Mouse (Mus musculus) embryonic facial prominence, embryonic 13.5 days (tissue): ENCODE measurements around the gene Crebl2. TPM values are rescaled to one million over a fixed set of nuclear protein-coding genes. Genes with fewer than 3 reads are reported as not detected.
A peak's percentile ranks its signal among the peaks of the same experiment; 100 is the strongest.

Experiments
- ATAC-seq: fragments of 200-750 bp; cut with Nextera tagmentation; 2 replicates; pipeline ENCODE4 v1.8.0; 2017; ENCODE audit warnings: low read depth; ENCODE audit not compliant: insufficient number of reproducible peaks, insufficient read depth, low FRiP score, low TSS enrichment
- H3K27ac ChIP-seq: fragments of 300-500 bp; sonication (generic); 2 replicates; pipeline ENCODE4 v1.5.1; 2015; ENCODE audit warnings: moderate library complexity, mild to moderate bottlenecking, inconsistent platforms
- H3K27me3 ChIP-seq: fragments of 300-500 bp; sonication (generic); 2 replicates; pipeline ENCODE4 v1.6.1; 2015; ENCODE audit warnings: mild to moderate bottlenecking, inconsistent platforms
- H3K36me3 ChIP-seq: fragments of 300-500 bp; sonication (generic); 2 replicates; pipeline ENCODE4 v1.6.1; 2015; ENCODE audit warnings: mild to moderate bottlenecking, inconsistent platforms
- H3K4me1 ChIP-seq: fragments of 300-500 bp; sonication (generic); 2 replicates; pipeline ENCODE4 v1.6.1; 2015; ENCODE audit warnings: inconsistent platforms
- H3K4me2 ChIP-seq: fragments of 300-500 bp; sonication (generic); 2 replicates; pipeline ENCODE4 v1.6.1; 2015; ENCODE audit warnings: moderate library complexity, mild to moderate bottlenecking, inconsistent platforms
- H3K4me3 ChIP-seq: fragments of 300-500 bp; sonication (generic); 2 replicates; pipeline ENCODE4 v1.5.1; 2015; ENCODE audit warnings: mild to moderate bottlenecking, inconsistent platforms
- H3K9ac ChIP-seq: fragments of 300-500 bp; sonication (generic); 2 replicates; pipeline ENCODE4 v1.6.1; 2015; ENCODE audit warnings: mild to moderate bottlenecking, inconsistent platforms
- H3K9me3 ChIP-seq: fragments of 300-500 bp; sonication (generic); 2 replicates; pipeline ENCODE4 v1.6.1; 2016; ENCODE audit warnings: inconsistent platforms
- WGBS: fragments of 180-500 bp; shearing (Covaris S2); methylation state at CpG from one replicate; pipeline ENCODE4 v1.1.7; 2015; ENCODE audit warnings: mixed read lengths; 5-methylcytosine and 5-hydroxymethylcytosine counted together
- polyA plus RNA-seq: library from polyadenylated mRNA; unstranded; fragments of >200 nt; fragmentation: Nextera tagmentation; extraction: Ambion mirVana; gene quantifications from 2 replicates; pipeline ENCODE4 v1.2.1, GENCODE M21; 2015

Crebl2 gene
- polyA plus RNA-seq, 1 experiment from 2014 or later: 3.2 TPM

DNA sequence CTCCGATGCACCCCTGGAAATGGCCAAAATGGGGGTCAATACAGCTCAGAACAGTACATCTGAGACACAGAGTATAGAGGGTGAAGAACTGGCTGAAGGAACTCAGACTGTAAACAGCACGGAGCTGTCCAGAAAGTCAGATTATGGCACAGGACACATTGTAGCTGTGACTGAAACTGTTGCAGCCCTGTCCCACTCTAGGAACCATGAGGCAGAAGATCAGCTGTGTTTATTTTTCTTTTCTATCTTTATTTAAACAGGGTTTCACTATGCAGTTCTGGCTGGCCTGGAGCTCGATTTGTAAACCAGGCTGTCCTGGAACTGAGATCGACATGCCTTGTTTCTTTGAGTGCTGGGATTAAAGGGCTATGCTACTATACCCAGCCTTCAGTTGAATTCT lies 30.3 kb downstream of the Crebl2 start:
- Histone ChIP-seq H3K4me3 (no peak overlapping the region), H3K9ac (no peak overlapping the region), H3K27ac (no peak overlapping the region), H3K9me3 (no peaks in the 10 kb centered on the region), H3K36me3 (no peaks in the 10 kb centered on the region), H3K4me2 (no peak overlapping the region), H3K27me3 (no peaks in the 10 kb centered on the region), H3K4me1 (peaks cover 11% of the 10 kb centered on the region)
- 78% methylated on average over 4 of the region's 4 CpGs for WGBS
- ATAC-seq: no peak

- Histone ChIP-seq H3K9ac (no peak overlapping the region), H3K27me3 (no peaks in the 10 kb centered on the region), H3K4me1 (peaks cover 11% of the 10 kb centered on the region), H3K36me3 (no peaks in the 10 kb centered on the region), H3K27ac (no peak overlapping the region), H3K9me3 (no peaks in the 10 kb centered on the region), H3K4me2 (no peak overlapping the region), H3K4me3 (no peak overlapping the region)
- 81% methylated on average over 12 of the region's 12 CpGs for WGBS
- no peak for ATAC-seq
Observed at GRCm38 (mm10) chr6:134861386-134861785, 31.4 kb downstream of the Crebl2 start.

DNA sequence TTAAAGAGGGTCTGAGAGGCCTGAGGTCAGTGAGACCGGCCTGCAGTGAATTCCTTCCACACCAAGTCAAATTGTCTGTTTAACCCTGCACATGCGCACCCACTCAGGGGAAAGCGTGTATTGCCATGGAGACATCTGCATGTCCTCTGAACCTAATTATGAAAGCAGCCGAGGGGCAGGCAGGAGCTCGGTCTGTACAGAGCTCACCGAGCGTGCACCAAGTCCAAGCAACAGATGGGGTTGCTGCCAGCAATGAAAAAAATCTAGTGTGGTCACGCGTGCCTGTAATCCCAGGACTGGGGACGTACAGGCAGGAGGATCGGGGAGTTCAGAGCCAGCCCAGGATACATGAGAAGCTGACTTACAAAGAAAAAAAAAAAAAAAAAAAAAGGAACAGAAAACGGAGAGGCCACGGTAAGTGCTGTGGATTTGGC lies 32.7 kb downstream of the Crebl2 start:
- Histone ChIP-seq H3K4me3 (peak overlapping the region; percentile 33), H3K36me3 (0 out of 2 replicates have a peak, but pooled peaks cover 3% of the 10 kb centered on the region), H3K9me3 (no peaks in the 10 kb centered on the region), H3K27me3 (no peaks in the 10 kb centered on the region), H3K9ac (peak overlapping the region; percentile 62), H3K4me1 (peaks cover 11% of the 10 kb centered on the region), H3K27ac (peak overlapping the region; percentile 78), H3K4me2 (peak overlapping the region; percentile 60)
- WGBS: 8% methylated on average over 13 of the region's 13 CpGs
- ATAC-seq: peak; percentile 73

DNA sequence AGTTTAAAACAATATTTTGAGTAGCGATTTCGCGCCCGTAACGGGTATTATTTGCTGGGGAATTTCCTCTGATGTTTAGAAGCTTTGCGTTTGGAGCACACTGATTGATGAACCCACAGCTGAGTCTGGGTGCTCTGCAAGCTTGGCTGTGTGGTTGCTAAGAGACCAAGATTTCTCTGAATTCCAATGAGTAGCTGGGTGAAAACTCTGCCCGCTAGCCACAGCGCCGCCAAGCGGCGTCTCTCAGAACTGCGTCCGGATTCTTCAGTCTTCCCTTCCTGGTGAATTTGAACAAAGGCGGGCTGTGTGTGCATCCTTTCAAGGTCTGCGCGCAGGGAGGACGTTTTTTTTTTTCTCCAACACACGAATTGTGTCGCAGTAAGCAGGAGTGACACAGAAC lies 33.2 kb downstream of the Crebl2 start:
- peak overlapping the region; percentile 62; the same call in 1 of the 2 replicates for H3K9ac ChIP-seq
- peak; percentile 76 for ATAC-seq

DNA sequence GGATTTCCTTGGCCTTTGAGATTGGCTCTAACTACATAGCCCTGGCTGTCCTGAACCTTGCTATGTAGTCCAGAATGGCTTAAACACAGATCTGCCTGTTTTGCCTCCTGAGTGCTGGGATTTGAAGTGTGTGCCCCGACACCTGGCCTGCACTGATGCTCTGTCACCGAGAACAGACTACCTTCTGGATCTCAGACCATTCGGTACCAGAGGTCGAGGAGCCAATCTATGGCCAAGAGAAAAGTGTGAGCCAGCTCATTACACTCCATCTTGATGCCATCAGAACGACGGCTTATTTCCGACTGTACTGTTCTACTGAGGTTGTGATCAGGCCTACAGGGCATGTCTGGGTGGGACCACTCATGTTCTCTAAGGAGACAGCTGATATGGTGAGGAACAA lies 36.2 kb downstream of the Crebl2 start:
- Histone ChIP-seq H3K4me3 (no peak overlapping the region), H3K36me3 (peaks cover 24% of the 10 kb centered on the region), H3K27me3 (no peaks in the 10 kb centered on the region), H3K4me1 (peaks cover 11% of the 10 kb centered on the region), H3K9me3 (no peaks in the 10 kb centered on the region), H3K9ac (no peak overlapping the region), H3K27ac (no peak overlapping the region), H3K4me2 (no peak overlapping the region)
- WGBS: 90% methylated on average over 7 of the region's 7 CpGs
- no peak for ATAC-seq

More for the DNA sequence above, 33.2 kb downstream of the Crebl2 start:
- Histone ChIP-seq H3K9me3 (no peaks in the 10 kb centered on the region), H3K27ac (peak overlapping the region; percentile 78), H3K4me1 (peaks cover 11% of the 10 kb centered on the region), H3K4me2 (peak overlapping the region; percentile 60), H3K4me3 (peak overlapping the region; percentile 33), H3K27me3 (no peaks in the 10 kb centered on the region), H3K36me3 (0 out of 2 replicates have a peak, but pooled peaks cover 5% of the 10 kb centered on the region)
- 1% methylated on average over 19 of the region's 19 CpGs for WGBS

DNA sequence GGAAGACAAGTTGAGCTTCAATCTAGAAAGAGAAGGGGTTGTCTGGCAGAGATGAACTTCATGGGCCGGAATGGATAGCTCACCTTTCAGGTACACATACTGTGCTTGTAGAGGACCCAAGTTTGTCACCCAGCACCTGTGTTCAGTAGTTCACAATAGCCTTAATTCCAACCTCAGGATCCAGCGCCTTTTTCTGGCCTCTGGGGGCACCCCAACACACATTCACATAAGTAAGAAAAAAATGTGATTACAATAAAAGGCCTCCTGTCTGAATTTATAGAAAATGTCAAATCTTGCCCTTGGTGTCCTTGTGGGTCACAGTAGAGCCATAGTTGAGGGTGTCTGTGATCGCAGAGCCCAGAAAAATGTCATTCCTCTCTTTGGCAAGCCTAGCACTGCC lies 37.4 kb downstream of the Crebl2 start:
- H3K36me3 ChIP-seq: peaks cover 24% of the 10 kb centered on the region
- no peaks in the 10 kb centered on the region for H3K27me3 ChIP-seq
- peaks cover 5% of the 10 kb centered on the region for H3K4me1 ChIP-seq
- H3K9ac ChIP-seq: no peak overlapping the region
- H3K4me3 ChIP-seq: no peak overlapping the region
- no peak overlapping the region for H3K27ac ChIP-seq
- ATAC-seq: no peak
- 96% methylated on average over 3 of the region's 3 CpGs for WGBS
- no peaks in the 10 kb centered on the region for H3K9me3 ChIP-seq
- no peak overlapping the region for H3K4me2 ChIP-seq

- H3K9ac ChIP-seq: no peak overlapping the region
- H3K4me1 ChIP-seq: no peaks in the 10 kb centered on the region
- H3K27me3 ChIP-seq: no peaks in the 10 kb centered on the region
- H3K4me3 ChIP-seq: no peak overlapping the region
- H3K27ac ChIP-seq: no peak overlapping the region
- H3K4me2 ChIP-seq: no peak overlapping the region
- H3K9me3 ChIP-seq: no peaks in the 10 kb centered on the region
- ATAC-seq: no peak
- WGBS: 90% methylated on average over 12 of the region's 12 CpGs
- peaks cover 24% of the 10 kb centered on the region for H3K36me3 ChIP-seq
Observed at GRCm38 (mm10) chr6:134870209-134870742, 40.3 kb downstream of the Crebl2 start.

DNA sequence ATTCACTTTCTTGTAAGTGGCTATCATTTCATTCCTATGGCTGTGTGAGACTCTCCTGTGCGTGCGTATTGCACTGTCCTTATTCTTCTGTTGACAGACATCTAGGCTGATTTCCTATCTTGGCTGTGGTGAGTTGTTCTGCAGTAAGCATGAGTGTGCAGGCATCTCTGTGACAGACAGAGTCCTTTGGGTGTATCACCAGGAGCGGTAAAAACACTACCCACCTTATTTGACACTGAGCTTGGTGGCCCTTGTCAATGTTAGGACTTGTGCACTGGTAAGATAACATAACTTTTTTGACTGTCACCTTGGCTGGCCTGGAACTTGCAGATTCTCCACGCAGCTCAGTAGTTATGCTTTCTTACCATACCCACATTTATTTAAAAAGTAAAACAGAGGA lies 40.9 kb downstream of the Crebl2 start:
- no peak for ATAC-seq
- Histone ChIP-seq H3K4me2 (no peak overlapping the region), H3K36me3 (peaks cover 24% of the 10 kb centered on the region), H3K4me3 (no peak overlapping the region), H3K4me1 (no peaks in the 10 kb centered on the region), H3K9ac (no peak overlapping the region), H3K27me3 (no peaks in the 10 kb centered on the region), H3K9me3 (no peaks in the 10 kb centered on the region), H3K27ac (no peak overlapping the region)
- WGBS: 91% methylated on average over 4 of the region's 4 CpGs

- Histone ChIP-seq H3K4me1 (no peaks in the 10 kb centered on the region), H3K9ac (no peak overlapping the region), H3K4me2 (no peak overlapping the region), H3K9me3 (no peaks in the 10 kb centered on the region), H3K4me3 (no peak overlapping the region), H3K27me3 (no peaks in the 10 kb centered on the region), H3K27ac (no peak overlapping the region), H3K36me3 (peaks cover 24% of the 10 kb centered on the region)
- 78% methylated on average over 2 of the region's 2 CpGs for WGBS
- ATAC-seq: no peak
Observed at GRCm38 (mm10) chr6:134872236-134872635, 42.3 kb downstream of the Crebl2 start.

DNA sequence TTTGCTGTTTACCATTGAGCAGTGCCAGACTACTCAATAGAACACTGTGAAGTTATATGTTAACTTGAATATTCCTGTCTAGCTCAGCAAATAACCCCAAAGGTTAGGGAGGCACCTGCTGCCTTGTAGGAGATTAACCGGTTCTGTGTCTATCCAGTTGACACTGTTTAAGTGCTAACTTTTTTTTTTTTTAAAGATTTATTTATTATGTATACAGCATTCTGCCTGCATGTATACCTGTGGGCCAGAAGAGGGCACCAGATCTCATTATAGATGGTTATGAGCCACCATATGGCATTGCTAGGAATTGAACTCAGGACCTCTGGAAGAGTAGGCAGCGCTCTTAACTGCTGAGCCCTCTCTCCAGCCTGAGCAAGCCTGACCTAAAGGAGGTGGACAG lies 43.1 kb downstream of the Crebl2 start:
- no peak overlapping the region for H3K27ac ChIP-seq
- no peak overlapping the region for H3K4me3 ChIP-seq
- WGBS: 84% methylated on average over 2 of the region's 2 CpGs
- H3K4me1 ChIP-seq: no peaks in the 10 kb centered on the region
- no peaks in the 10 kb centered on the region for H3K9me3 ChIP-seq
- no peak overlapping the region for H3K9ac ChIP-seq
- no peak overlapping the region for H3K4me2 ChIP-seq
- H3K27me3 ChIP-seq: no peaks in the 10 kb centered on the region
- ATAC-seq: no peak
- H3K36me3 ChIP-seq: peaks cover 19% of the 10 kb centered on the region

DNA sequence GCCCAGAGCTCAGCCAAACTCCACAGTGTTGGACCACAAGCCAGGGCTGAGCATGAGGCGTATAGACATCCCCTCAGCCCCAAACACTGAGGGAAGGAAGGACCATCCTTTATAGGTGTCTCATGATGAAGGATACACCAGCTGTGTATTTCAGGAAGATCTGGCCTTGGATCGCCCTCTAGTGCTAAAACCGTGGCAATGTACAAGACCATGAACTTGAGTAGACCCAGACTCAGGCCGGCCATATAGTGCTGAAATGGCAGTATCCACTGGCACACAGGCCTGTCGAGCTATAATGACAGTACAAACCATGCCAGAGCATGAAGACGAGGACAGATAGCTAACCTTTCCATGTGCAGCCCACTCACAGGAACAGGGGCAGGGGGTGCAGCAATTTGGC lies 46.8 kb downstream of the Crebl2 start:
- Histone ChIP-seq H3K9me3 (no peaks in the 10 kb centered on the region), H3K27me3 (no peaks in the 10 kb centered on the region), H3K4me3 (no peak overlapping the region), H3K4me1 (peaks cover 22% of the 10 kb centered on the region), H3K27ac (no peak overlapping the region), H3K4me2 (no peak overlapping the region), H3K36me3 (no peaks in the 10 kb centered on the region), H3K9ac (no peak overlapping the region)
- ATAC-seq: no peak
- 70% methylated on average over 6 of the region's 6 CpGs for WGBS

- no peaks in the 10 kb centered on the region for H3K36me3 ChIP-seq
- H3K9ac ChIP-seq: no peak overlapping the region
- peaks cover 22% of the 10 kb centered on the region for H3K4me1 ChIP-seq
- no peak for ATAC-seq
- no peak overlapping the region for H3K27ac ChIP-seq
- no peaks in the 10 kb centered on the region for H3K9me3 ChIP-seq
- H3K4me3 ChIP-seq: no peak overlapping the region
- WGBS: 86% methylated on average over 4 of the region's 4 CpGs
- H3K4me2 ChIP-seq: no peak overlapping the region
- H3K27me3 ChIP-seq: no peaks in the 10 kb centered on the region
Observed at GRCm38 (mm10) chr6:134877276-134877675, 47.3 kb downstream of the Crebl2 start.
